Mouse (Mus musculus): ENCODE results near the gene Smok3c.

DNA sequence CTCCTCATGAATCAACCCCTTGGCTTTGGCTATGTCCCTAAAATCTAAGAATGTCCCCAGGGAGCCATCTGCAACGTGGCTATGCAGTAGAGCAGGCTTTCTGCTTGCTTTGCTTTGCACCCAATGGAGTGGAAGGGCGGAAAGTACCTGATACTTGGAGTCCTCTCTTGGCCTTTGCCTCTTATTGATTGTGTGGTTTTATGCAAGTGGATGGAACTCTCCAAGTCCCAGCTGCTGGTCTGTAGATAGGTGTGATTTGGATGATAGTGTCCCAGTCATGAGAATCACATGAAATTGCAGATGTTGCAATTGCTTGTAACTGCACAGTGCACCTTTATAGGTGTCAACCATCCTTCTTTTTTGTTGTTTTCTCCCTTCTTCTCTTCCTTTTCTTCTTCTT is 23.2 kb downstream of the Smok3c start:
- TF ChIP-seq POLR2A (IDR thresholded peaks at IDR 0.05; ENCODE audit: borderline replicate concordance, control insufficient read depth, low read depth, low read length) (no peak), CTCF (IDR thresholded peaks at IDR 0.05; ENCODE audit: control insufficient read depth, insufficient read depth, low read length) (no peak)
